Mouse (Mus musculus): ENCODE results near the gene Fam196a.

Fam196a gene

GRCm38 (mm10) chr7:134878985-134879384, 59.2 kb downstream of the Fam196a start:
- Histone ChIP-seq H3K27me3 (ENCODE audit: insufficient read depth, low read length) (no peaks in the 10 kb centered on the region), H3K36me3 (ENCODE audit: insufficient read depth, low read length) (peaks cover 49% of the 10 kb centered on the region), H3K4me3 (replicated peaks; ENCODE audit: low read length) (no peak overlapping the region), H3K9me3 (ENCODE audit: low read length) (no peaks in the 10 kb centered on the region), H3K4me1 (replicated peaks; ENCODE audit: low read depth, low read length) (peaks cover under 1% of the 10 kb centered on the region; the same call in 1 of the 2 replicates)
- TF ChIP-seq CTCF (conservative IDR thresholded peaks at IDR 0.05; ENCODE audit: low read length): no peak
- TF ChIP-seq POU5F1 (IDR thresholded peaks at IDR 0.05; ENCODE audit: borderline replicate concordance, low read length): no peak
- no peak for TF ChIP-seq NANOG (IDR thresholded peaks at IDR 0.05; ENCODE audit: borderline replicate concordance, low read length)

- H3K36me3 ChIP-seq (ENCODE audit: insufficient read depth, low read length): peaks cover 36% of the 10 kb centered on the region
Measured at GRCm38 (mm10) chr7:134872981-134873380, 65.2 kb downstream of the Fam196a start.

GRCm38 (mm10) chr7:134872511-134872910, 65.7 kb downstream of the Fam196a start:
- Histone ChIP-seq H3K4me3 (replicated peaks; ENCODE audit: low read length) (no peak overlapping the region), H3K4me1 (replicated peaks; ENCODE audit: low read depth, low read length) (peaks cover 27% of the 10 kb centered on the region), H3K27me3 (ENCODE audit: insufficient read depth, low read length) (no peaks in the 10 kb centered on the region), H3K9me3 (ENCODE audit: low read length) (no peaks in the 10 kb centered on the region), H3K36me3 (ENCODE audit: insufficient read depth, low read length) (peaks cover 32% of the 10 kb centered on the region)
- TF ChIP-seq NANOG (IDR thresholded peaks at IDR 0.05; ENCODE audit: borderline replicate concordance, low read length): no peak
- TF ChIP-seq POU5F1 (IDR thresholded peaks at IDR 0.05; ENCODE audit: borderline replicate concordance, low read length): no peak
- no peak for TF ChIP-seq CTCF (conservative IDR thresholded peaks at IDR 0.05; ENCODE audit: low read length)

More at GRCm38 (mm10) chr7:134872981-134873380, 65.2 kb downstream of the Fam196a start:
- Histone ChIP-seq H3K9me3 (ENCODE audit: low read length) (no peaks in the 10 kb centered on the region), H3K4me3 (replicated peaks; ENCODE audit: low read length) (no peak overlapping the region), H3K4me1 (replicated peaks; ENCODE audit: low read depth, low read length) (peaks cover 27% of the 10 kb centered on the region), H3K27me3 (ENCODE audit: insufficient read depth, low read length) (no peaks in the 10 kb centered on the region)
- TF ChIP-seq NANOG (IDR thresholded peaks at IDR 0.05; ENCODE audit: borderline replicate concordance, low read length) (no peak), CTCF (conservative IDR thresholded peaks at IDR 0.05; ENCODE audit: low read length) (no peak), POU5F1 (IDR thresholded peaks at IDR 0.05; ENCODE audit: borderline replicate concordance, low read length) (no peak)

- TF ChIP-seq NANOG (IDR thresholded peaks at IDR 0.05; ENCODE audit: borderline replicate concordance, low read length) (no peak), CTCF (conservative IDR thresholded peaks at IDR 0.05; ENCODE audit: low read length) (no peak), POU5F1 (IDR thresholded peaks at IDR 0.05; ENCODE audit: borderline replicate concordance, low read length) (no peak)
Measured at GRCm38 (mm10) chr7:134864175-134864574, 74.1 kb downstream of the Fam196a start.

GRCm38 (mm10) chr7:134862000-134862399, 76.2 kb downstream of the Fam196a start:
- Histone ChIP-seq H3K9me3 (ENCODE audit: low read length) (no peaks in the 10 kb centered on the region), H3K27me3 (ENCODE audit: insufficient read depth, low read length) (no peaks in the 10 kb centered on the region), H3K36me3 (ENCODE audit: insufficient read depth, low read length) (peaks cover 28% of the 10 kb centered on the region), H3K4me3 (replicated peaks; ENCODE audit: low read length) (no peak overlapping the region), H3K4me1 (replicated peaks; ENCODE audit: low read depth, low read length) (no peaks in the 10 kb centered on the region)
- no peak for TF ChIP-seq NANOG (IDR thresholded peaks at IDR 0.05; ENCODE audit: borderline replicate concordance, low read length)

More at GRCm38 (mm10) chr7:134864175-134864574, 74.1 kb downstream of the Fam196a start:
- Histone ChIP-seq H3K4me1 (replicated peaks; ENCODE audit: low read depth, low read length) (no peaks in the 10 kb centered on the region), H3K9me3 (ENCODE audit: low read length) (no peaks in the 10 kb centered on the region), H3K4me3 (replicated peaks; ENCODE audit: low read length) (no peak overlapping the region), H3K36me3 (ENCODE audit: insufficient read depth, low read length) (peaks cover 28% of the 10 kb centered on the region), H3K27me3 (ENCODE audit: insufficient read depth, low read length) (no peaks in the 10 kb centered on the region)

GRCm38 (mm10) chr7:134842751-134843150, 95.5 kb downstream of the Fam196a start:
- H3K36me3 ChIP-seq (ENCODE audit: insufficient read depth, low read length): peaks cover 4% of the 10 kb centered on the region; the same call in 1 of the 2 replicates
- no peaks in the 10 kb centered on the region for H3K27me3 ChIP-seq (ENCODE audit: insufficient read depth, low read length)
- H3K4me3 ChIP-seq (replicated peaks; ENCODE audit: low read length): no peak overlapping the region
- TF ChIP-seq POU5F1 (IDR thresholded peaks at IDR 0.05; ENCODE audit: borderline replicate concordance, low read length) (no peak), CTCF (conservative IDR thresholded peaks at IDR 0.05; ENCODE audit: low read length) (no peak), NANOG (IDR thresholded peaks at IDR 0.05; ENCODE audit: borderline replicate concordance, low read length) (no peak)
- H3K9me3 ChIP-seq (ENCODE audit: low read length): no peaks in the 10 kb centered on the region
- H3K4me1 ChIP-seq (replicated peaks; ENCODE audit: low read depth, low read length): peaks cover 11% of the 10 kb centered on the region

GRCm38 (mm10) chr7:134840066-134840465, 98.2 kb downstream of the Fam196a start:
- TF ChIP-seq POU5F1 (IDR thresholded peaks at IDR 0.05; ENCODE audit: borderline replicate concordance, low read length) (no peak), CTCF (conservative IDR thresholded peaks at IDR 0.05; ENCODE audit: low read length) (no peak), NANOG (IDR thresholded peaks at IDR 0.05; ENCODE audit: borderline replicate concordance, low read length) (no peak)
- Histone ChIP-seq H3K4me1 (replicated peaks; ENCODE audit: low read depth, low read length) (peaks cover 11% of the 10 kb centered on the region), H3K9me3 (ENCODE audit: low read length) (no peaks in the 10 kb centered on the region), H3K4me3 (replicated peaks; ENCODE audit: low read length) (no peak overlapping the region), H3K27me3 (ENCODE audit: insufficient read depth, low read length) (no peaks in the 10 kb centered on the region), H3K36me3 (ENCODE audit: insufficient read depth, low read length) (peaks cover 4% of the 10 kb centered on the region; the same call in 1 of the 2 replicates)

Data from E14TG2a.4 (cell line).